Mouse (Mus musculus): ENCODE measurements around the gene Sos2. TPM values are rescaled to one million over a fixed set of nuclear protein-coding genes. Genes with fewer than 3 reads are reported as not detected.

Sos2 gene
- 28.2 and 31.7 TPM in 2 replicates for polyA plus RNA-seq (2012; rRNA removed)

GRCm38 (mm10) chr12:69681566-69682061 lies at the start of gene Sos2:
Gene Sos2, minus strand, starts transcription at chr12:69681852.

GRCm38 (mm10) chr12:69724711-69725460 lies 43.2 kb upstream of the Sos2 start, which contains the start of the genes L2hgdh and Atp5s:
Gene L2hgdh, minus strand, starts transcription at chr12:69724873.
Gene Atp5s, plus strand, starts transcription at chr12:69724950.

GRCm38 (mm10) chr12:69582613-69583269 lies 98.9 kb downstream of the Sos2 start, which contains the start of gene Vcpkmt:
Gene Vcpkmt, minus strand, starts transcription at chr12:69583028.

Other genes starting within 250 kb of the Sos2 start
- gene Vcpkmt, start 98.8 kb downstream of the Sos2 start, polyA plus RNA-seq (2012; rRNA removed), result 17.6 and 19.3 TPM in 2 replicates
- 9.1 and 13.1 TPM in 2 replicates for gene L2hgdh, start 43.0 kb upstream of the Sos2 start, polyA plus RNA-seq (2012; rRNA removed)
- 16.6 and 19.3 TPM in 2 replicates for gene Atp5s, start 43.1 kb upstream of the Sos2 start, polyA plus RNA-seq (2012; rRNA removed)
- gene Cdkl1, start 109.4 kb upstream of the Sos2 start, polyA plus RNA-seq (2012; rRNA removed), result 0.49 and 0.99 TPM in 2 replicates
- gene Atl1, start 210.8 kb upstream of the Sos2 start, polyA plus RNA-seq (2012; rRNA removed), result 27.9 and 42.5 TPM in 2 replicates
- 17.5 and 27.9 TPM in 2 replicates for gene Map4k5, start 211.3 kb upstream of the Sos2 start, polyA plus RNA-seq (2012; rRNA removed)